Mouse (Mus musculus): ENCODE data around the gene Rab3d. TPM values are rescaled to one million over a fixed set of nuclear protein-coding genes. Genes with fewer than 3 reads are reported as not detected.

The Rab3d gene
- 14.3 and 15.6 TPM in 2 replicates for polyA plus RNA-seq (2012; rRNA removed)

DNA sequence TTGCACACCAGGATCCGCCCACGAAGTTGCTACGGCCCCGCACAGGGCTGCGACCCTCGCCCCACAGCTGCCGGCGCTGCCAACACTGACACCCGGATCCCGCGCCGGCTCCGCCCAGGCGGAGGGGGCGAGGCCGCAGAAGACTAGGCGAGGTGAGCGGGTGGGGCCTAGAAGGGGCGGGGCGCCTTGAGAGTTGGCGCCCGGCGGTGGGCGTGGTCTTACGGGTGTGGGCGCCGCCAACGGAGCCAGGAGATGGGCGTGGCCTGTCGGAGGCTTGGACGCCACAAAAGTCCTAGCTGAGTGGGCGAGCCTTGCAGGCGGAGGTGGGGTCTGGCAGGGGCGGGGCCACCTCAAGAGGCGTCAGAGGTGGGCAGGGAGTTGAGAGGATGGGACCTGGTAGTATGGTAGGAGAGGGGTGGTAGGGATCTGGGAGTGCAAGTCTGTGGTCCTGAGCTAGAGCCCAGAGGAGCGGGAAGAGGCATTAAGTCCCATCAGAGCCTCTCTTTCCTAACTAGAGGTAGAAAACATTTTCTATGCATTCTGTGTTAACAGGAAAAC is at the start of gene Rab3d:
Gene Rab3d, minus strand, starts transcription at position 158 of the 558 bp plus-strand sequence.
- Histone ChIP-seq H3K27ac (ENCODE audit: insufficient read depth, low read length) (peak within 1 kb of the TSS; percentile 97), H3K4me3 (ENCODE audit: insufficient read depth, low read length) (peak within 1 kb of the TSS; percentile 74), H3K4me1 (ENCODE audit: control insufficient read depth, insufficient read depth, low read length) (no peaks in the 10 kb centered on the region; the same call in 1 of the 2 replicates)
- TF ChIP-seq CTCF (IDR thresholded peaks at IDR 0.05; ENCODE audit: extremely low read depth, insufficient read depth, low read length), result no peak
- no peak for TF ChIP-seq POLR2A (IDR thresholded peaks at IDR 0.05; ENCODE audit: extremely low read depth, insufficient read depth, low read length)

DNA sequence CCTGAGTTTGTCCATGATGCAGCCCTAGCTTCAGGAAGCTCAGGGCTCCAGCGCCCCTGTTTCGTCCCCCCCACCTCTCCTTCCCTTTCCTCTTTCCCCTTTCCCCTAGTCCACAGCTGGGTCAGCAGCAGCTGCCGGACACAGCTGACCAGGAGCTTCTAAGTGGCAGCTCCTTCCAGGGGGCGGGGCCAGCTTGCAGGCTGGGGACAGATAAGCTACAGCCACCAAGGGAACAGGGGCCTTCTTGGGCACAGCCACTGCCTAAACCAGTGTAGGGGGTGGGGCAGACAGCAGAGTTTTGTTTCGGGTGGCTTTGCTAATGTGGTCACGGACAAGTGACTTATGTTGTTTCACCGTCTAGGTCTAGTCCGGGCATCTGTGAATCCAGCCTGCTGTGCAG is 45.4 kb upstream of the Rab3d start, which contains the start of gene Epor:
Gene Epor, minus strand, starts transcription at position 90 of the 400 bp plus-strand sequence.
- Histone ChIP-seq H3K27ac (ENCODE audit: insufficient read depth, low read length) (peak within 1 kb of the TSS; percentile 51), H3K4me1 (ENCODE audit: control insufficient read depth, insufficient read depth, low read length) (no peaks in the 10 kb centered on the region), H3K4me3 (ENCODE audit: insufficient read depth, low read length) (peak within 1 kb of the TSS; percentile 23)
- TF ChIP-seq POLR2A (IDR thresholded peaks at IDR 0.05; ENCODE audit: extremely low read depth, insufficient read depth, low read length) (no peak), CTCF (IDR thresholded peaks at IDR 0.05; ENCODE audit: extremely low read depth, insufficient read depth, low read length) (no peak)

DNA sequence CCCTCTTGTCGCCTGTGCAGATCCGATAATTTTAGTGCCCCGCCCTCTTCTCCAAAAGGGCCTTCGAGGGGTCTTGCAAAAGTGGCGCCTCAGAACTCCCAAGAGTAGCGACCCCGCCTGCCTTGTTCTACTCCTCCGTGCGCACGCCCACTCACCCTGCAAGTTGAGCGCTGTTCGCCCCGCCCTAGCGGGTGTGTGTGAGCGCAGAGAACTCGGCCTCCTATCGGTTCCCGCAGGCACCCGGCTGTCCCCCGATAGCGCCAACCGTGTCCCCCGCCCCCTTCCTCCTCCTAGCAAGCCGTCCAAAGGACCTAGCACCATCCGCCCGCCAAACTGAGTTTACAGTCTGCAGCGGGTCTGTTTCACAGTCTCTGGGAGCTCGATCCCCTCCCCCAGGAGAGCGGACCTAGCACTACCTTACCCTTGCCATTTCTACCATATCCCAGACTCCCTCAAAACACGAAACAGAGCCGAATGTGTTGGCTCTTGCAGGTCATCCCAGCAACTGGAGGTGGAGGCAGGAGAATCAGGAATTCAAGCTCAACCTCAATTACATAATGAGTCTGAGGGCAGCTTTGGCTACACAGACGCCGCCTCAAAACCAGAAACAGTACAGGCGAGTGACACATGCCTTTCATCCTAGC is 44.5 kb upstream of the Rab3d start:
- TF ChIP-seq POLR2A (IDR thresholded peaks at IDR 0.05; ENCODE audit: extremely low read depth, insufficient read depth, low read length) (no peak), CTCF (IDR thresholded peaks at IDR 0.05; ENCODE audit: extremely low read depth, insufficient read depth, low read length) (no peak)
- Histone ChIP-seq H3K27ac (ENCODE audit: insufficient read depth, low read length) (peak overlapping the region; percentile 51), H3K4me3 (ENCODE audit: insufficient read depth, low read length) (peak overlapping the region; percentile 23), H3K4me1 (ENCODE audit: control insufficient read depth, insufficient read depth, low read length) (no peaks in the 10 kb centered on the region)

DNA sequence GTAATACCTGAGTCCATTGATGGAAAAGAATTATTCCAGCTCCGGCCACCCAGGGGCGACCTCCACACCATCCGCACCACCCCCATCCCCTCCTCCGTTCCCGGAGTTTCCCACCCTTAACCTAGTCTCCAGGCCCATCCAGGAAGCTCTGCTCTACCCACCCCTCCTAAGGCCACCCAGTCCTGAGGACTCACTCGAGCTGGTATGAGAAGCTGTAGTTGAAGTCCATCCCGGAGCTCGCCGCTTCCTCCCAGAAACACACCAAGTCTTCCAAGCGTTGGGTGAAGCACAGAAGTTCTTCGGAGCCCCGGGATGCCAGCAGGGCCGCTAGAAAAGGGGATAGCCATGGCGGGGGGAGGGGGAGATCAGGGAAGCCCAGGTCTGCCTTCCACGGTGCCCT is 44.0 kb upstream of the Rab3d start:
- TF ChIP-seq CTCF (IDR thresholded peaks at IDR 0.05; ENCODE audit: extremely low read depth, insufficient read depth, low read length) (no peak), POLR2A (IDR thresholded peaks at IDR 0.05; ENCODE audit: extremely low read depth, insufficient read depth, low read length) (no peak)
- peak overlapping the region; percentile 23 for H3K4me3 ChIP-seq (ENCODE audit: insufficient read depth, low read length)
- H3K4me1 ChIP-seq (ENCODE audit: control insufficient read depth, insufficient read depth, low read length), result no peaks in the 10 kb centered on the region
- H3K27ac ChIP-seq (ENCODE audit: insufficient read depth, low read length), result no peak overlapping the region

DNA sequence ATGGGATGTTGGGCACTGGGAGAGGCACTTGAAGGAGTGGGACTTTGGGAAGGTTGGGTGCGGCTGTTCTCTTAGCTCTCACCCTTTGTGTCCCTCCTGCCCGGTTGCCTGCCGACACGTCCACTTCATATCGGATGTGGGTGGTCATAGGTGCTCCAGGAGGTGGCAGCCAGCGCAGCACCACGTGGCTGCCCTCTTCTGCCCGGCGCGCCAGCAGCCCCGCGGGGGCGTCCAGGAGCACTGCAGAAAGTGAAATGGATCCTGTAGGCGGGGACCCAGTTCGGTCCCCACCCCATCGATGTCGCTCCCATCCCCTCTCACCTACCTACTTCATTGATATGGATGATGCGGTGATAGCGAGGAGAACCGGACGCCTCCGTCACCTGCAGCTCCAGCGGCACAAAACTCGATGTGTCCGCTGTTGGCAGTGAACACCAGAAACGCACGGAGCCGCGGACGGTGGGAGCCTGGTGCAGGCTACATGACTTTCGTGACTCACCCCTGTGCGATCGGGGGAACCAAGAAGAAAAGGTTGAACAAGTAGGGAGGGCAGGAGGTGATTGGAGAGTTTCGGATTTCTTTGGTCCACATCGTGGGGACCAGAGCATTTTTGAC is 43.5 kb upstream of the Rab3d start:
- no peak overlapping the region for H3K27ac ChIP-seq (ENCODE audit: insufficient read depth, low read length)
- no peak for TF ChIP-seq POLR2A (IDR thresholded peaks at IDR 0.05; ENCODE audit: extremely low read depth, insufficient read depth, low read length)
- no peak for TF ChIP-seq CTCF (IDR thresholded peaks at IDR 0.05; ENCODE audit: extremely low read depth, insufficient read depth, low read length)
- H3K4me1 ChIP-seq (ENCODE audit: control insufficient read depth, insufficient read depth, low read length), result no peaks in the 10 kb centered on the region
- H3K4me3 ChIP-seq (ENCODE audit: insufficient read depth, low read length), result peak overlapping the region; percentile 23

DNA sequence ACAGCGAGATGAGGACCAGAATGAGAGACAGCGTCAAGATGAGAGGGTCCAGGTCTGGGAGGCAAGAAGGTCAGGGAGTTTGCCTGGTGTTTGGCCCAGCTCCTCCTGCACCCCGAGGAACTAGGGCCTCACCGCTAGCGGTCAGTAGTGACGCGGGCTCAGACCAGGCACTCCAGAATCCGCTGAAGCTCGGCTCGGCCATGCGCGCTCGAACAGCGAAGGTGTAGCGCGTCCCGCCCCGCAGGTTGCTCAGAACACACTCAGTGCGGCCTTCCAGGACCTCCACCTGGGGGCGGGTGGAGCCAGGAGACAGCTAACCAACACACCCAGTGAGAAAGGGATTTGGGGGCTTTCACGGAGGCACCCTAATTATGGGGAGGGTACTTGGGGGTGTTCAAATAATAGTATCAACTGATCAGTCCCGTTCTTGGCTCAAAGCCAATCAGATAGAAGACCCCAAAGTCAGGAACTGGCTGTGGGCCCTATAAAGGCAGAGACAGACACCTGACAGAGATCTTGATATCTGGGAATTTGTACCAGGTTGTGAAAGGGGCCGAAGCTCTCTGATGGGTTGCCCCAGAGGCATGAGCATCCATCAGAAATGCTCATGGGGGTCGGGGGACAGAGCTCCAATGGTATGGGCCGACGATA is 42.7 kb upstream of the Rab3d start:
- Histone ChIP-seq H3K4me1 (ENCODE audit: control insufficient read depth, insufficient read depth, low read length) (no peaks in the 10 kb centered on the region), H3K27ac (ENCODE audit: insufficient read depth, low read length) (no peak overlapping the region), H3K4me3 (ENCODE audit: insufficient read depth, low read length) (no peak overlapping the region)
- TF ChIP-seq POLR2A (IDR thresholded peaks at IDR 0.05; ENCODE audit: extremely low read depth, insufficient read depth, low read length) (no peak), CTCF (IDR thresholded peaks at IDR 0.05; ENCODE audit: extremely low read depth, insufficient read depth, low read length) (no peak)

DNA sequence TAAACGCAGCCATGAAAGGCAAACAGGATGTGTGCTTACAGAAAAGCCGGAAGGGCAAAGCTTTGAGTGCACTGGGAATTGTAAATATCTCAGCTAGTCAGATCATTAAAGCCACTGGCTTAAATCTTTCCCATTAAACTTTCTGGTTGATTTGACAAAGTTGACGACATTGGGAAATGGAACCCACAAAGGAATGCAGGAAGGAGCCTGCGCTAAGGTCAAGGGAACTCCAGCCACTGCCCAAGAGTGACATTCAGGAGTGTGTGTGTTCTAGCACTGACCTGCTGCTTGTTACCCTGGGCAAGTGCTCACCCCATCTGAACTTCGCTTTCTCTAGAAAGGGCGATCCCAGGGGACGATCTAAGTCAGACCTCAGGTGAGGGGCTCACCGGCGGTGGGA is 42.1 kb upstream of the Rab3d start:
- TF ChIP-seq CTCF (IDR thresholded peaks at IDR 0.05; ENCODE audit: extremely low read depth, insufficient read depth, low read length) (no peak), POLR2A (IDR thresholded peaks at IDR 0.05; ENCODE audit: extremely low read depth, insufficient read depth, low read length) (no peak)
- no peak overlapping the region for H3K27ac ChIP-seq (ENCODE audit: insufficient read depth, low read length)
- no peak overlapping the region for H3K4me3 ChIP-seq (ENCODE audit: insufficient read depth, low read length)
- H3K4me1 ChIP-seq (ENCODE audit: control insufficient read depth, insufficient read depth, low read length), result no peaks in the 10 kb centered on the region

DNA sequence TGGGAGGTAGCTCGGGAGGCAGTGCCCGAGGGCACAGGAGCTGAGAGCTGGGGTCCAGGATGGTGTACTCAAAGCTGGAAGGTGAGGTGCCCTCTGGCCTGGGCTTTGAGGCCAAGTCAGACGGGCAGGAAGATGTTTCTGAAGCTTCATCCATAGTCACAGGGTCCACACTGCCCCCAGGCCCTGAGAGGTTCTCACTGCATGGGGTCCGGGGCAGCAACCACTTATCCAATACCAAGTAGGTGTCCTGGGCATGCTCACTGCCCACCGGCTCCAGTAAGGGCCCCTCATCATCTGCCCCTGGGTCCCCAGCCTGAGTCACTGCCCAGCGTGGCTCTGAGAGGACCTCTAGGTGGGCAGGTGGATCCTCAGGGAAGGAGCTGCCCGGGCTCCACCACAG is 41.3 kb upstream of the Rab3d start:
- Histone ChIP-seq H3K27ac (ENCODE audit: insufficient read depth, low read length) (no peak overlapping the region), H3K4me1 (ENCODE audit: control insufficient read depth, insufficient read depth, low read length) (no peaks in the 10 kb centered on the region), H3K4me3 (ENCODE audit: insufficient read depth, low read length) (no peak overlapping the region)
- no peak for TF ChIP-seq CTCF (IDR thresholded peaks at IDR 0.05; ENCODE audit: extremely low read depth, insufficient read depth, low read length)
- TF ChIP-seq POLR2A (IDR thresholded peaks at IDR 0.05; ENCODE audit: extremely low read depth, insufficient read depth, low read length), result no peak

DNA sequence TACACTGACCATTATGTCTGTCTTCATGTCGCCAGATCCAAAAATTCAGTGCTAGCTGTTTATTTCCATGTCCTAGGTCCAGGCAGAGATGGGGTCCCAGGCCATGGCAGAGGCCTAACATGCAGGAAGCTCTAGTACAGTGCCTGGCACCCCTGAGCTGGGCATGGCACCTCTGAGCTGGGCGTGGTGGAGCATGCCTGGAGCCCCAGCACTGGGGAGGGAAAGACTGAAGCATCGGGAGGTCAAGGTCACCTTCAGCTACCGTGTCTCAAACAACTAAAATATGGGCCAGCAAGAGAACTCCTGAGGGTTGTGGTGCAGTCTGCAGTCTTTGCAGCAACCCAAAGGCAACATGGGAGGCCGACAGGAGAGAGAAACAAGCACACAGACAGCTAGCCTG is 40.4 kb upstream of the Rab3d start:
- Histone ChIP-seq H3K4me1 (ENCODE audit: control insufficient read depth, insufficient read depth, low read length) (peaks cover 2% of the 10 kb centered on the region; the same call in 1 of the 2 replicates), H3K4me3 (ENCODE audit: insufficient read depth, low read length) (no peak overlapping the region), H3K27ac (ENCODE audit: insufficient read depth, low read length) (no peak overlapping the region)
- TF ChIP-seq CTCF (IDR thresholded peaks at IDR 0.05; ENCODE audit: extremely low read depth, insufficient read depth, low read length) (no peak), POLR2A (IDR thresholded peaks at IDR 0.05; ENCODE audit: extremely low read depth, insufficient read depth, low read length) (no peak)
